Mouse (Mus musculus): ENCODE results near the gene Mrtfb. TPM values are rescaled to one million over a fixed set of nuclear protein-coding genes. Genes with fewer than 3 reads are reported as not detected.

The Mrtfb gene
- polyA plus RNA-seq (2015; fragmentation: Nextera tagmentation; extraction: Ambion mirVana) = 12.9 and 13.7 TPM in 2 replicates

GRCm38 (mm10) chr16:13255855-13256635 lies at the start of gene Mrtfb:
TSS of gene Mrtfb (plus strand) at chr16:13256481.
- Histone ChIP-seq H3K9ac (ENCODE audit: low read depth, low read length) (peak within 1 kb of the TSS; percentile 91), H3K4me1 (ENCODE audit: control insufficient read depth, insufficient read depth, low read length) (peaks cover 10% of the 10 kb centered on the region), H3K9me3 (replicated peaks; ENCODE audit: control insufficient read depth, low read length, poor library complexity, severe bottlenecking) (no peaks in the 10 kb centered on the region), H3K4me3 (ENCODE audit: low read depth, low read length) (peak within 1 kb of the TSS; percentile 84), H3K36me3 (ENCODE audit: control insufficient read depth, insufficient read depth, low read length) (no peaks in the 10 kb centered on the region), H3K4me2 (ENCODE audit: low read length) (peak within 1 kb of the TSS; percentile 96), H3K27ac (ENCODE audit: low read length) (peak within 1 kb of the TSS; percentile 93), H3K27me3 (ENCODE audit: control insufficient read depth, insufficient read depth, low read depth, low read length) (no peaks in the 10 kb centered on the region)
- ATAC-seq = peak; percentile 95
- under 1% methylated on average over 29 of the region's 56 CpGs for WGBS

GRCm38 (mm10) chr16:13207649-13208048 lies 48.6 kb upstream of the Mrtfb start:
- Histone ChIP-seq H3K9me3 (replicated peaks; ENCODE audit: control insufficient read depth, low read length, poor library complexity, severe bottlenecking) (no peaks in the 10 kb centered on the region), H3K36me3 (ENCODE audit: control insufficient read depth, insufficient read depth, low read length) (no peaks in the 10 kb centered on the region), H3K9ac (ENCODE audit: low read depth, low read length) (no peak overlapping the region), H3K4me3 (ENCODE audit: low read depth, low read length) (no peak overlapping the region), H3K4me2 (ENCODE audit: low read length) (no peak overlapping the region), H3K4me1 (ENCODE audit: control insufficient read depth, insufficient read depth, low read length) (no peaks in the 10 kb centered on the region), H3K27ac (ENCODE audit: low read length) (no peak overlapping the region), H3K27me3 (ENCODE audit: control insufficient read depth, insufficient read depth, low read depth, low read length) (no peaks in the 10 kb centered on the region)
- WGBS = 35% methylated on average over 5 of the region's 5 CpGs
- no peak for ATAC-seq

GRCm38 (mm10) chr16:13208087-13208486 lies 48.2 kb upstream of the Mrtfb start:
- 28% methylated on average over 3 of the region's 3 CpGs for WGBS
- no peak overlapping the region for H3K27ac ChIP-seq (ENCODE audit: low read length)
- H3K4me3 ChIP-seq (ENCODE audit: low read depth, low read length) = no peak overlapping the region
- no peaks in the 10 kb centered on the region for H3K36me3 ChIP-seq (ENCODE audit: control insufficient read depth, insufficient read depth, low read length)
- no peaks in the 10 kb centered on the region for H3K4me1 ChIP-seq (ENCODE audit: control insufficient read depth, insufficient read depth, low read length)
- ATAC-seq = no peak
- H3K9me3 ChIP-seq (replicated peaks; ENCODE audit: control insufficient read depth, low read length, poor library complexity, severe bottlenecking) = no peaks in the 10 kb centered on the region
- H3K4me2 ChIP-seq (ENCODE audit: low read length) = no peak overlapping the region
- H3K9ac ChIP-seq (ENCODE audit: low read depth, low read length) = no peak overlapping the region
- no peaks in the 10 kb centered on the region for H3K27me3 ChIP-seq (ENCODE audit: control insufficient read depth, insufficient read depth, low read depth, low read length)

GRCm38 (mm10) chr16:13212781-13213180 lies 43.5 kb upstream of the Mrtfb start:
- no peaks in the 10 kb centered on the region for H3K9me3 ChIP-seq (replicated peaks; ENCODE audit: control insufficient read depth, low read length, poor library complexity, severe bottlenecking)
- WGBS = 90% methylated on average over 4 of the region's 4 CpGs
- H3K27ac ChIP-seq (ENCODE audit: low read length) = no peak overlapping the region
- H3K9ac ChIP-seq (ENCODE audit: low read depth, low read length) = no peak overlapping the region
- no peaks in the 10 kb centered on the region for H3K36me3 ChIP-seq (ENCODE audit: control insufficient read depth, insufficient read depth, low read length)
- H3K4me3 ChIP-seq (ENCODE audit: low read depth, low read length) = no peak overlapping the region
- H3K27me3 ChIP-seq (ENCODE audit: control insufficient read depth, insufficient read depth, low read depth, low read length) = no peaks in the 10 kb centered on the region
- no peaks in the 10 kb centered on the region for H3K4me1 ChIP-seq (ENCODE audit: control insufficient read depth, insufficient read depth, low read length)
- no peak overlapping the region for H3K4me2 ChIP-seq (ENCODE audit: low read length)
- ATAC-seq = no peak

GRCm38 (mm10) chr16:13216116-13216952 lies 39.9 kb upstream of the Mrtfb start:
- Histone ChIP-seq H3K4me1 (ENCODE audit: control insufficient read depth, insufficient read depth, low read length) (no peaks in the 10 kb centered on the region), H3K27me3 (ENCODE audit: control insufficient read depth, insufficient read depth, low read depth, low read length) (no peaks in the 10 kb centered on the region), H3K4me3 (ENCODE audit: low read depth, low read length) (no peak overlapping the region), H3K9ac (ENCODE audit: low read depth, low read length) (no peak overlapping the region), H3K9me3 (replicated peaks; ENCODE audit: control insufficient read depth, low read length, poor library complexity, severe bottlenecking) (no peaks in the 10 kb centered on the region), H3K36me3 (ENCODE audit: control insufficient read depth, insufficient read depth, low read length) (no peaks in the 10 kb centered on the region), H3K4me2 (ENCODE audit: low read length) (no peak overlapping the region), H3K27ac (ENCODE audit: low read length) (no peak overlapping the region)
- 79% methylated on average over 5 of the region's 5 CpGs for WGBS
- ATAC-seq = no peak

- Histone ChIP-seq H3K4me2 (ENCODE audit: low read length) (no peak overlapping the region), H3K9ac (ENCODE audit: low read depth, low read length) (no peak overlapping the region), H3K4me3 (ENCODE audit: low read depth, low read length) (no peak overlapping the region), H3K4me1 (ENCODE audit: control insufficient read depth, insufficient read depth, low read length) (no peaks in the 10 kb centered on the region), H3K36me3 (ENCODE audit: control insufficient read depth, insufficient read depth, low read length) (no peaks in the 10 kb centered on the region), H3K27ac (ENCODE audit: low read length) (no peak overlapping the region), H3K27me3 (ENCODE audit: control insufficient read depth, insufficient read depth, low read depth, low read length) (no peaks in the 10 kb centered on the region), H3K9me3 (replicated peaks; ENCODE audit: control insufficient read depth, low read length, poor library complexity, severe bottlenecking) (no peaks in the 10 kb centered on the region)
- 91% methylated on average over 8 of the region's 8 CpGs for WGBS
- ATAC-seq = no peak
Observed at GRCm38 (mm10) chr16:13217951-13218350, 38.3 kb upstream of the Mrtfb start.

GRCm38 (mm10) chr16:13221475-13221874 lies 34.8 kb upstream of the Mrtfb start:
- ATAC-seq = no peak
- Histone ChIP-seq H3K4me1 (ENCODE audit: control insufficient read depth, insufficient read depth, low read length) (no peaks in the 10 kb centered on the region), H3K9ac (ENCODE audit: low read depth, low read length) (no peak overlapping the region), H3K27me3 (ENCODE audit: control insufficient read depth, insufficient read depth, low read depth, low read length) (no peaks in the 10 kb centered on the region), H3K4me3 (ENCODE audit: low read depth, low read length) (no peak overlapping the region), H3K4me2 (ENCODE audit: low read length) (no peak overlapping the region), H3K9me3 (replicated peaks; ENCODE audit: control insufficient read depth, low read length, poor library complexity, severe bottlenecking) (no peaks in the 10 kb centered on the region), H3K27ac (ENCODE audit: low read length) (no peak overlapping the region), H3K36me3 (ENCODE audit: control insufficient read depth, insufficient read depth, low read length) (no peaks in the 10 kb centered on the region)
- WGBS = 86% methylated on average over 1 of the region's 1 CpGs

GRCm38 (mm10) chr16:13232043-13232442 lies 24.2 kb upstream of the Mrtfb start:
- Histone ChIP-seq H3K4me1 (ENCODE audit: control insufficient read depth, insufficient read depth, low read length) (no peaks in the 10 kb centered on the region), H3K9me3 (replicated peaks; ENCODE audit: control insufficient read depth, low read length, poor library complexity, severe bottlenecking) (no peaks in the 10 kb centered on the region), H3K4me2 (ENCODE audit: low read length) (no peak overlapping the region), H3K4me3 (ENCODE audit: low read depth, low read length) (no peak overlapping the region), H3K27ac (ENCODE audit: low read length) (no peak overlapping the region), H3K36me3 (ENCODE audit: control insufficient read depth, insufficient read depth, low read length) (no peaks in the 10 kb centered on the region), H3K27me3 (ENCODE audit: control insufficient read depth, insufficient read depth, low read depth, low read length) (no peaks in the 10 kb centered on the region), H3K9ac (ENCODE audit: low read depth, low read length) (no peak overlapping the region)
- no peak for ATAC-seq
- WGBS = 88% methylated on average over 7 of the region's 7 CpGs
